Mouse (Mus musculus) forebrain, embryonic 11.5 days (tissue): ENCODE data around the gene Lrp11. TPM values are rescaled to one million over a fixed set of nuclear protein-coding genes. Genes with fewer than 3 reads are reported as not detected.

Experiments
- ATAC-seq: fragments of 200-750 bp; cut with Nextera tagmentation; replicated peaks from 2 replicates; pipeline ENCODE4 v1.8.0; 2017; ENCODE audit warnings: moderate TSS enrichment; ENCODE audit not compliant: low FRiP score
- DNase-seq: peaks from one replicate; pipeline ENCODE4 v3.0.0-alpha.2; 2017; ENCODE audit warnings: low spot score
- H3K27ac ChIP-seq: fragments of 300-500 bp; sonication (generic); 2 replicates; pipeline ENCODE4 v1.5.1; 2014; ENCODE audit warnings: low read depth, low read length
- H3K27me3 ChIP-seq: fragments of 300-500 bp; sonication (generic); 2 replicates; pipeline ENCODE4 v1.6.1; 2014; ENCODE audit warnings: mild to moderate bottlenecking, low read length, mixed read lengths; ENCODE audit not compliant: control insufficient read depth, insufficient read depth
- H3K36me3 ChIP-seq: fragments of 300-500 bp; sonication (generic); 2 replicates; pipeline ENCODE4 v1.6.1; 2014; ENCODE audit warnings: mild to moderate bottlenecking, low read length, moderate library complexity, mixed read lengths; ENCODE audit not compliant: control insufficient read depth, insufficient read depth
- H3K4me1 ChIP-seq: fragments of 300-500 bp; sonication (generic); replicated peaks from 2 replicates; pipeline ENCODE4 v1.6.1; 2014; ENCODE audit warnings: low read length, mixed read lengths; ENCODE audit not compliant: control insufficient read depth, insufficient read depth
- H3K4me2 ChIP-seq: fragments of 300-500 bp; sonication (generic); 2 replicates; pipeline ENCODE4 v1.6.1; 2014; ENCODE audit warnings: low read depth, mild to moderate bottlenecking, low read length, moderate library complexity, mixed read lengths; ENCODE audit not compliant: severe bottlenecking
- H3K4me3 ChIP-seq: fragments of 300-500 bp; sonication (generic); 2 replicates; pipeline ENCODE4 v1.5.1; 2014; ENCODE audit warnings: low read depth, low read length
- H3K9ac ChIP-seq: fragments of 300-500 bp; sonication (generic); 2 replicates; pipeline ENCODE4 v1.6.1; 2014; ENCODE audit warnings: low read length
- H3K9me3 ChIP-seq: fragments of 300-500 bp; sonication (generic); 2 replicates; pipeline ENCODE4 v1.6.1; 2016; ENCODE audit warnings: low read length, mixed read lengths; ENCODE audit not compliant: control insufficient read depth
- WGBS: fragments of 180-500 bp; shearing (Covaris S2); extraction: QIAGEN DNeasy Blood & Tissue Kit; methylation state at CpG from one replicate; pipeline ENCODE4 v1.1.7; 2014; 5-methylcytosine and 5-hydroxymethylcytosine counted together
- polyA plus RNA-seq: library from polyadenylated mRNA; unstranded; fragments of >200 nt; fragmentation: Nextera tagmentation; extraction: Ambion mirVana; gene quantifications from 2 replicates; pipeline ENCODE4 v1.2.1, GENCODE M21; 2014

Gene Lrp11
- polyA plus RNA-seq, 1 experiment from 2014 or later: 14.7 TPM

- H3K27ac ChIP-seq: no peak overlapping the region
- H3K4me3 ChIP-seq: no peak overlapping the region
- no peak overlapping the region for H3K4me2 ChIP-seq
- no peak overlapping the region for H3K9ac ChIP-seq
- no peaks in the 10 kb centered on the region for H3K9me3 ChIP-seq
- no peaks in the 10 kb centered on the region for H3K36me3 ChIP-seq
- 82% methylated on average over 1 of the region's 1 CpGs for WGBS
- peaks cover 6% of the 10 kb centered on the region for H3K4me1 ChIP-seq
- DNase-seq: no peak
- no peaks in the 10 kb centered on the region for H3K27me3 ChIP-seq
- no peak for ATAC-seq
Measured at GRCm38 (mm10) chr10:7664889-7665288, 75.3 kb downstream of the Lrp11 start.

DNA sequence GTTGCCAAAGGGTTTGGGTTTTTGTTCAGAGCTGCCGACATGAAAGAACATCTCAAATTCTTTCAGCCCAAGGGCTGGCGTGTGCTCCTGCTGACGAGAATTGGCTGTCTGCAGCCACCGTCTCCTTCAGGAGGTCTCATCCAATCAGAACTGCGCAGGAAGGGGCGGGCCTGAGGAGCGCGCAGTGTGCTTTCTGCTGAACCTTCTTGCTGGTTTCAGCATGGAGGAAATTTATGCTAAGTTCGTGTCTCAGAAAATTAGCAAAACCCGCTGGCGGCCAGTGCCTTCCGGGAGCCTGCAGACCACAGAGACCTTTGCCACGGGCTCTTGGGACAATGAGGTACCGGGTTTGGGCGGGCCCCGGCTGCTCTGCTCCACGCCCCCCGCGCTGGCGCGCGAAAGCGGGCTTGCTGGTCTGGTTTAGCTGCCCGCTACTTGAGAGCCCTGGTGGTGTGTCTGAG, 77.8 kb downstream of the Lrp11 start, which contains the start of gene Nup43:
TSS of gene Nup43 (plus strand) at position 162 of the 461 bp plus-strand sequence.
- ATAC-seq (peak; percentile 84), DNase-seq (peak; percentile 93)
- peak within 1 kb of the TSS; percentile 75 for H3K9ac ChIP-seq
- peaks cover 2% of the 10 kb centered on the region; the same call in 1 of the 2 replicates for H3K36me3 ChIP-seq
- H3K27me3 ChIP-seq: no peaks in the 10 kb centered on the region
- peaks cover 6% of the 10 kb centered on the region for H3K4me1 ChIP-seq
- 0 out of 2 replicates have a peak within 1 kb of the TSS, but pooled peaks have one; percentile 50 for H3K27ac ChIP-seq
- H3K9me3 ChIP-seq: no peaks in the 10 kb centered on the region
- under 1% methylated on average over 24 of the region's 24 CpGs for WGBS
- H3K4me2 ChIP-seq: peak within 1 kb of the TSS; percentile 63
- H3K4me3 ChIP-seq: peak within 1 kb of the TSS; percentile 80

DNA sequence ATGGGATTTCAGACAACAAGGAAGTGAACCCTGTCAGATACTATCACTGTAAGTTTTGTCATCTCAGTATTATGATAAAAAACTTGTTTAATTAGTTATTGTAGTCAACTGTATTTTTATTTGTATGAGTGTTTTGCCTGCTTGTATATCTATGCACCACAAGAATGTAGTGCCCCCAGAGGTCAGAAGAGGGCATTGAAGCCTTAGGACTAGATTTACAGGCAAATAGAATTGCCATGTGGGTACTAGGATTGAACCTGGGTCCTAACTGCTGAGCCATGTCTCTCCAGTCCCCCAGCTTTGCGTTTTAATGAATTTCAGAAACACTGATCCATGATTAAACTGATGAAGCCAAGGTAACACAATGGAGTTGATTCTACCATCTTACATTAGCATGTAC, 84.1 kb downstream of the Lrp11 start:
- H3K9me3 ChIP-seq: no peaks in the 10 kb centered on the region
- peaks cover 11% of the 10 kb centered on the region; the same call in 1 of the 2 replicates for H3K36me3 ChIP-seq
- H3K4me2 ChIP-seq: no peak overlapping the region
- H3K27ac ChIP-seq: no peak overlapping the region
- no peak overlapping the region for H3K4me3 ChIP-seq
- no peak overlapping the region for H3K9ac ChIP-seq
- DNase-seq (no peak), ATAC-seq (no peak)
- H3K27me3 ChIP-seq: no peaks in the 10 kb centered on the region
- H3K4me1 ChIP-seq: no peaks in the 10 kb centered on the region
- WGBS: 88% methylated on average over 1 of the region's 1 CpGs

Other genes with a start within 250 kb of the Lrp11 start
- gene Ulbp1, start 116.2 kb upstream of the Lrp11 start, polyA plus RNA-seq: 1.1 and 2.3 TPM in 2 replicates
- 66.6 and 73.4 TPM in 2 replicates for gene Nup43, start 77.7 kb downstream of the Lrp11 start, polyA plus RNA-seq
- 140 and 141 TPM in 2 replicates for gene Pcmt1, start 91.3 kb downstream of the Lrp11 start, polyA plus RNA-seq
- 14.9 and 15.1 TPM in 2 replicates for gene Lats1, start 91.4 kb downstream of the Lrp11 start, polyA plus RNA-seq
- gene Katna1, start 136.2 kb downstream of the Lrp11 start, polyA plus RNA-seq: 71.5 and 73.2 TPM in 2 replicates
- 51.5 and 55.2 TPM in 2 replicates for gene Ginm1, start 203.0 kb downstream of the Lrp11 start, polyA plus RNA-seq
- gene Ppil4, start 203.1 kb downstream of the Lrp11 start, polyA plus RNA-seq: 47.2 and 49.6 TPM in 2 replicates
- gene Zc3h12d, start 242.7 kb downstream of the Lrp11 start, polyA plus RNA-seq: 0.04 TPM in 1 of 2 replicates, not detected in the other